Mouse (Mus musculus): Measurements from ENCODE around the gene Spink4. TPM values are rescaled to one million over a fixed set of nuclear protein-coding genes. Genes with fewer than 3 reads are reported as not detected.

Spink4 gene
- polyA plus RNA-seq, 1 experiment from 2014 or later, result not detected

DNA sequence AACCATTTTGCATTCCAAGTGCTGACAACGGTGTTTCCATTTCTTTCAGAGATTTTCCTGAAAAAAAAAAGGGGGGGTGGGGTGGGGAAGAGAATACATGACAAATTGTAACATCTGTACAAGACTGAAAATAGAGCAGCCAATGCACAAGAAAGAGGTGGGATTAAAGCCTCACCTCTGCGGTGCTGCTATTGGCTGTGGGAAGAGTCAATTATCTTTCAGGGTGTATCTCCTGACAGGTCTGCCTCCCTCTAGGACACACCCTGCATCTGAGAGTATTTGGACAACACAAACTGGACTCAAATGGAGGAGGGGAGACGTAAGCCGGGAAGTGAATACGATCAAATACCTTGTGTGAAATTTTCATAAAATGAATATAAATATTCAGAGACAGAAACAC lies 23.8 kb downstream of the Spink4 start:
- WGBS, result 97% methylated on average over 5 of the region's 5 CpGs
- H3K4me2 ChIP-seq, result no peak overlapping the region
- H3K27me3 ChIP-seq, result no peaks in the 10 kb centered on the region

DNA sequence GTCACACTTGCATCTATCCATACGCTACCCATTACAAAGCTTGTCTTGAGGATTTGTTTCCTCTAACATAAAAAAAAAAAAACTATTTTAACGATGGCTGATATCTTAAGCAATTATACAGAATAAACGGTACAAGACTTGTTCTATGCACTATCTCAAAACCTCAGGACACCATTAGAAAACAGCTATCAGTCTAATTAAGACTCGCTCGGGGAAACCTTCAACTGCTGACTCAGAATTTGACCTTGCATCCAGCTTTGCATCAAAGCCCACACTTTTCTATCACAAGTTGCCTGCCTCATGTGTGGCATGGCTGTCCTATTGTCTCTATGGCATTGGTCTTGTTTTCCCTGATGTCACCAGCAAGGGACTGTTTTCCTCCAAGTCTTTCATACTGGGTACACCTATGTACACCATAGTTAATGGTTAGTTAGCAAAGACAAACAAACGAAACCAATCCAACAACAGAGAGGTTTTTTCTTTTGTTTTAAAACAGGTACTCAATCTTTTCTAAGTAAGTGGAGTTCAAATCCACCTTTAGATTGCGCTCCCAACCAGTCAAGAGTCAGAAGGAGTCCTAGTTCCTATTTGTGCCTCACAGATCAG lies 26.8 kb downstream of the Spink4 start:
- peak overlapping the region; percentile 94 for H3K9ac ChIP-seq
- H3K4me2 ChIP-seq, result peak overlapping the region; percentile 81
- H3K27me3 ChIP-seq, result no peaks in the 10 kb centered on the region
- no peak overlapping the region for H3K27ac ChIP-seq (replicated peaks)
- WGBS, result 92% methylated on average over 7 of the region's 7 CpGs
- H3K36me3 ChIP-seq, result peaks cover 59% of the 10 kb centered on the region
- H3K9me3 ChIP-seq, result no peaks in the 10 kb centered on the region
- peaks cover 35% of the 10 kb centered on the region for H3K4me1 ChIP-seq (replicated peaks)
- ATAC-seq (ENCODE audit: low read depth), result no peak
- peak overlapping the region; percentile 93 for H3K4me3 ChIP-seq

More for the DNA sequence above, 23.8 kb downstream of the Spink4 start:
- Histone ChIP-seq H3K9me3 (peaks cover 7% of the 10 kb centered on the region; the same call in 1 of the 2 replicates), H3K9ac (no peak overlapping the region), H3K36me3 (peaks cover 72% of the 10 kb centered on the region), H3K4me1 (replicated peaks) (peaks cover 17% of the 10 kb centered on the region), H3K4me3 (no peak overlapping the region), H3K27ac (replicated peaks) (no peak overlapping the region)
- no peak for ATAC-seq (ENCODE audit: low read depth)

DNA sequence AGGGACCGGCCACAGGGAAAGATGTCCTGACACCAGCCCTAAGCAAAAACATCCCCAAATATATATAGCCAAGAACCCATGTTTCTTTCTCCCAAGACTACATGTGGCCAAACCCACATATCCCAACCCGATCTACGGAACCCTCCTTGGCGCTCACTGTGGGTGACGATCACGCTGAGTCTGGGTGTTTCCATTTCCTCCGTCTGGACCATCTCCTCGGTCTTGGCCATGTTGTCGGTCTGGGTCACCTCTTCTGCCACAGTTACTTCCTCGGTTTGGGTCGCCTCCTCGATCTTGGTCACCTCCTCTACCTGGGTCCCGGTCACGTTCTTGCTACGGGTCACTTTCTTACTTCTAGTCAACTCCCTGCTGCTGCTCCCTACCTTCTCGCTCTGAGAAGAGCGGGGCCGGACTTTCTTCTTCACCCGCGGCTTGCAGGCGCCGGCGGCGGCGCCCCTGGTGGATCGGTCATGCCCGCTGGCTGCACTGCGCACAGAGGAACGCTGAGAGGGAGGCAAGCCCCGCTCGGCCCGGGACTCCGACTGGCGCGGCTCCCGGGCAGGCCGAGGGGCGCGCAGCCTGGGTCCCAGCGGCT lies 27.8 kb downstream of the Spink4 start:
- Histone ChIP-seq H3K4me2 (peak overlapping the region; percentile 81), H3K9ac (peak overlapping the region; percentile 94), H3K27me3 (no peaks in the 10 kb centered on the region), H3K36me3 (peaks cover 57% of the 10 kb centered on the region), H3K4me3 (peak overlapping the region; percentile 93), H3K27ac (replicated peaks) (peak overlapping the region; percentile 92), H3K9me3 (no peaks in the 10 kb centered on the region), H3K4me1 (replicated peaks) (peaks cover 35% of the 10 kb centered on the region)
- peak; percentile 87 for ATAC-seq (ENCODE audit: low read depth)
- WGBS, result under 1% methylated on average over 40 of the region's 40 CpGs

DNA sequence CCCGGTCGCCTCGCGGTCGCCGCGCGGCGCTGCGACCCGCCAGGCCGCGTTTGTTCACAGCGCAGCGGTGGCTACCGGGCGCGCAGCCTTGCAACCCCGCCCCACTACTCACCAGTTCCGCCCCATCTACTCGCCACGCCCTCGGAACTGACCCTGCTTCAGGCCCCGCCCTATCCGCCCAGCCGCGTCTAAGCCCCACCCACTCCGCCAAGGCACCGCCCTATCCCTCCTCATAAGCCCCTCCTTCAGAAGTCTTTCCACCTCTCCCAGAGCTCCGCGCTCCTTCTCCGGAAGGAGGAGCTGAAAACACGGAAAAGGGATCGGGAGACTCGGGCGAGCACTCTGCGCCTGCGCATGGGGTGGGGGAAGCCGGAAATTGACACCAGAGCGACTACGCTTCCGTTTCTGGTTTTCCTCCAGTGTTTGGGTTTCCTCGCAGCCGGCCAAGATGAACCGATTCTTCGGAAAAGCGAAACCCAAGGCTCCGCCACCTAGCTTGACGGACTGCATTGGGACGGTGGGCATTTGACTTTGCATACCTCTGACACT lies 28.4 kb downstream of the Spink4 start, which contains the start of the genes Bag1 and Chmp5:
Gene Bag1 (minus strand): TSS at position 135 of the 549 bp plus-strand sequence.
Gene Chmp5 (plus strand): TSS at position 248 of the 549 bp plus-strand sequence.
- Histone ChIP-seq H3K4me2 (peak within 1 kb of the TSS; percentile 88), H3K27ac (replicated peaks) (peak within 1 kb of the TSS; percentile 92), H3K4me1 (replicated peaks) (peaks cover 35% of the 10 kb centered on the region), H3K36me3 (peaks cover 57% of the 10 kb centered on the region), H3K9ac (peak within 1 kb of the TSS; percentile 94), H3K4me3 (peak within 1 kb of the TSS; percentile 93), H3K27me3 (no peaks in the 10 kb centered on the region), H3K9me3 (no peaks in the 10 kb centered on the region)
- WGBS, result under 1% methylated on average over 50 of the region's 50 CpGs
- peak; percentile 98 for ATAC-seq (ENCODE audit: low read depth)

DNA sequence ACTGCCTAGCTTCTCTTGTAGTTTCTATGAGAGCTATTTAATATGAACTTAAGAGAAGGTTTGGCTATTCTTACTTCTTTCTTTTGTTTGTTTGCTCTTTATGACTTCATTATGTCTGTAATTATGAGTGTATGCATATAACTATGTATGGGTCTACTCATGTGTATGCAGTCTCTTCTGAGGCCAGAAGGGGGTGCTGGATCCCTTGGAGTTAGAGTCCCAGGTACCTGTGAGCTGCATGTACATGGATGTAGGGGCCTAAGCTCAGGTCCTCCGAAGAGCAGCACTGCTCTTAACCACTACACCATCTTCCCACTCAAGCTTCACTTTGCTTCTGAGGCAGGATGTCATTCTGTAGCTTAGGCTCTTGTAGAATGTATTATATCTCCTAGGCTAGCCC lies 33.7 kb downstream of the Spink4 start:
- Histone ChIP-seq H3K27me3 (no peaks in the 10 kb centered on the region), H3K4me1 (replicated peaks) (peaks cover 18% of the 10 kb centered on the region), H3K4me2 (no peak overlapping the region), H3K9me3 (no peaks in the 10 kb centered on the region), H3K9ac (no peak overlapping the region), H3K27ac (replicated peaks) (no peak overlapping the region), H3K4me3 (no peak overlapping the region), H3K36me3 (peaks cover 82% of the 10 kb centered on the region)
- 79% methylated on average over 1 of the region's 1 CpGs for WGBS
- no peak for ATAC-seq (ENCODE audit: low read depth)

DNA sequence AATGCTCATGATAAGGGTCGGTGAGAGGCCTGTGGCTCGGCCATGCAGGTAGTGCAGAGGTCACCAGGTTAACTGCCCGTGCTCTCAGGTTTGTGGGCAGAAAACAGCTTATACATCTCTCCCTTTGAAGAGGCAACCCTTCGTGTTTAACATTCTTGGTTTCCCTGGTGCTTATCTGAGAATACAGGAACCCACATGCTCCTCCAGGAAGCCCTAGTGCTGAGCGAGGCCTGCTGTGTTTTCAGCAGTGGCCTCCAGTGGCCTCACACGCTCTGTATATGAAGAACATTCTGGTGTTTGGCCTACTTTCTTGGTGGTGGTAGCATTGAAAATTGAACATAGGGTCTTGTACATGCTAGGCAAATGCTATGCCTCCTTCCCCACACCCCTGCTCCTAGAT lies 36.1 kb downstream of the Spink4 start:
- no peak for ATAC-seq (ENCODE audit: low read depth)
- Histone ChIP-seq H3K4me2 (no peak overlapping the region), H3K4me1 (replicated peaks) (no peaks in the 10 kb centered on the region), H3K27me3 (no peaks in the 10 kb centered on the region), H3K36me3 (peaks cover 95% of the 10 kb centered on the region), H3K27ac (replicated peaks) (no peak overlapping the region), H3K9ac (no peak overlapping the region), H3K4me3 (no peak overlapping the region), H3K9me3 (no peaks in the 10 kb centered on the region)
- 92% methylated on average over 6 of the region's 6 CpGs for WGBS

DNA sequence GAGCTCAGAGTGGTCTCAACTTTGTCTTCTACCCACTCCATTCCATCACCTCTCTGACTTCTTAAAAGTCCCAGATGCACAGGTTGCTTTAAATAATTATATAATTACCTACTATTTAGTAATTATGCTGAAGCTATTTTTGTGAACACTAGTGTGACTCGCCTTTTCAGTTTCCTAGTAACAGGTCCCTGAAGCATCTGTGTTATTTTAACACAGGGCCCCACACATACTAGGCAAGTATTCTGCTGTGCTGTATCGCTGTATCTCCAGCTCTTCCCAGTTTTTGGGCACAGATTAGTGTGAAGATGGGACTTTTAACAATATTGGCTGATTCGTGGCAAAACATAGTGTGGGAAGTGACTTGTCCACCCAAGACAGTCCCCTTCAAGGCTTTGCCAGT lies 43.7 kb downstream of the Spink4 start:
- Histone ChIP-seq H3K4me3 (no peak overlapping the region), H3K36me3 (peaks cover 92% of the 10 kb centered on the region), H3K27ac (replicated peaks) (no peak overlapping the region), H3K27me3 (no peaks in the 10 kb centered on the region), H3K4me1 (replicated peaks) (no peaks in the 10 kb centered on the region), H3K4me2 (no peak overlapping the region), H3K9ac (no peak overlapping the region), H3K9me3 (no peaks in the 10 kb centered on the region)
- no peak for ATAC-seq (ENCODE audit: low read depth)
- WGBS, result 92% methylated on average over 3 of the region's 3 CpGs

DNA sequence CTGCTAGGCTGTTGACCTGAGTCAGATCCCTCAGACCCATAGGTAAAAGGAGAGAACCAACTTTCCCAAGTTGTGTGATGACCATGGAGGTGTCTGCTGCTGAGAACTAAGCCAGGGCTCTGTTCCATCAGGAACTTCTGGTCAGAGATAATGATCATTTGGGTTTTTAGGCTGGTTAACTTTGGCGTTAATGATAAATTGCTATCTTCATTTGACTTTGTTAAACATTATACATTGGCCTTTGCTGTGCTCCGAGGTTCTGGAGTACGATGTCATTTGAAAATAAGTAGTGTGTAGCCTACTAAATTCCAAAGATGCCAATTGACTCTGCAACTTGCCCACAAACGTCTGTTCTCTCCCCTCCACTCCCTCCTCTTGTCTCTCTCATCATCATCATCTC lies 49.3 kb downstream of the Spink4 start:
- Histone ChIP-seq H3K4me1 (replicated peaks) (peaks cover 23% of the 10 kb centered on the region), H3K9me3 (no peaks in the 10 kb centered on the region), H3K36me3 (peaks cover 39% of the 10 kb centered on the region), H3K27ac (replicated peaks) (no peak overlapping the region), H3K9ac (no peak overlapping the region), H3K4me3 (no peak overlapping the region), H3K4me2 (no peak overlapping the region), H3K27me3 (no peaks in the 10 kb centered on the region)
- ATAC-seq (ENCODE audit: low read depth), result no peak
- 81% methylated on average over 4 of the region's 4 CpGs for WGBS

DNA sequence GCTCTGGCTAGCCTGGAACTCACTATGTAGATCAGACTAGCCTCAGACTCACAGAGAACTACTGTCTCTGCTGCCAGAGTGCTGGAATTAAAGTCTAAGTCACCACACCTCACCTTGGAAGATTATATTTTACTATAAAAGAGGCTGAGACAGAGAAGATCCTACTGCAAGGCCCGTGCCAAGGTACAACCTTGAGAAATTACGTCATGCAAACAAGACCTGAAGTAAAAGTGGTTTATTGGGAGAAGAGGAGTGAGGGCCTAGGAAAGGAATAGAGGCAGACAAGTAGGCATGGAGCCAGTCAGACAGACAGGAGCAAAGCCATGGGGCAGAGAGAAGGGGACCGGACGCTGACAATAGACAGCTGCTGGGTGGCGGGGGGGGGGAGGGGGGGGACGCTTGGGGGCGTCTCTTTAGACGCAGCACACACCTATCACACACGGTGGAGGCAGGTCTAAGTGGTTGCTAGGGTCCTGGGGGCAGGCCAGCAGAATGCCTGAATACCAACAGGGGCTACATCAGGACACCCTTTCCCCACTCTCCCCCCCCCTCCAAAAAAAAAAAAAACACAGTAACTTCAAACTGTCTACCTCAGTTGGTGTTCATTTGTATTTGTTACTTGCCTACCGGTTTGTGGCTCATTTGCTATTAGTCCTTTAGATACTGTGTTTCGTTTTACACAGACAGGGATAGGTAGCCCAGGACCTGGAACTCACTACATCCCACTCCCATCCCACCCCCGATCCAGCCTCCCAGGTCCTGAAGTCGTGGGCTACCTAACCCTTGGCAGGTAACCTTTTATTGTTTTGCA lies 50.1 kb downstream of the Spink4 start:
- H3K36me3 ChIP-seq, result peaks cover 33% of the 10 kb centered on the region
- no peaks in the 10 kb centered on the region for H3K27me3 ChIP-seq
- 13% methylated on average over 11 of the region's 13 CpGs for WGBS
- peak; percentile 67 for ATAC-seq (ENCODE audit: low read depth)
- H3K4me3 ChIP-seq, result peak overlapping the region; percentile 95
- H3K9me3 ChIP-seq, result no peaks in the 10 kb centered on the region
- H3K9ac ChIP-seq, result peak overlapping the region; percentile 91
- peak overlapping the region; percentile 80 for H3K4me2 ChIP-seq
- H3K4me1 ChIP-seq (replicated peaks), result peaks cover 23% of the 10 kb centered on the region
- H3K27ac ChIP-seq (replicated peaks), result peak overlapping the region; percentile 93

DNA sequence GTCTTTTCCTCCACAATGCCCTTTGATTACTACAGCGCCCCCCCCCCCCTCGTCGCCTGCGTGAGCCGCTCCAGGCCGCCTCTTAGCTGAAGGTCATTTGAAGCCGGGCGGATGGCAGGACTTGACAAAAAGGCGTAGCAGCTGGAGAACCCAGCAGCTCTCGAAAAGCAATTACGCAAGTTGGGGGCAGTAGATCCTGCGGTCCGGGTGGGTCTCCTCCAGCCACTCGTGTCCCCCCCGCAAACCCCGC lies 50.7 kb downstream of the Spink4 start:
- under 1% methylated on average over 15 of the region's 16 CpGs for WGBS
- H3K27ac ChIP-seq (replicated peaks), result peak overlapping the region; percentile 93
- peak overlapping the region; percentile 80 for H3K4me2 ChIP-seq
- H3K9ac ChIP-seq, result peak overlapping the region; percentile 91
- peaks cover 27% of the 10 kb centered on the region for H3K36me3 ChIP-seq
- H3K4me1 ChIP-seq (replicated peaks), result peaks cover 23% of the 10 kb centered on the region
- H3K4me3 ChIP-seq, result peak overlapping the region; percentile 95
- no peaks in the 10 kb centered on the region for H3K9me3 ChIP-seq
- ATAC-seq (ENCODE audit: low read depth), result peak; percentile 52
- H3K27me3 ChIP-seq, result no peaks in the 10 kb centered on the region

DNA sequence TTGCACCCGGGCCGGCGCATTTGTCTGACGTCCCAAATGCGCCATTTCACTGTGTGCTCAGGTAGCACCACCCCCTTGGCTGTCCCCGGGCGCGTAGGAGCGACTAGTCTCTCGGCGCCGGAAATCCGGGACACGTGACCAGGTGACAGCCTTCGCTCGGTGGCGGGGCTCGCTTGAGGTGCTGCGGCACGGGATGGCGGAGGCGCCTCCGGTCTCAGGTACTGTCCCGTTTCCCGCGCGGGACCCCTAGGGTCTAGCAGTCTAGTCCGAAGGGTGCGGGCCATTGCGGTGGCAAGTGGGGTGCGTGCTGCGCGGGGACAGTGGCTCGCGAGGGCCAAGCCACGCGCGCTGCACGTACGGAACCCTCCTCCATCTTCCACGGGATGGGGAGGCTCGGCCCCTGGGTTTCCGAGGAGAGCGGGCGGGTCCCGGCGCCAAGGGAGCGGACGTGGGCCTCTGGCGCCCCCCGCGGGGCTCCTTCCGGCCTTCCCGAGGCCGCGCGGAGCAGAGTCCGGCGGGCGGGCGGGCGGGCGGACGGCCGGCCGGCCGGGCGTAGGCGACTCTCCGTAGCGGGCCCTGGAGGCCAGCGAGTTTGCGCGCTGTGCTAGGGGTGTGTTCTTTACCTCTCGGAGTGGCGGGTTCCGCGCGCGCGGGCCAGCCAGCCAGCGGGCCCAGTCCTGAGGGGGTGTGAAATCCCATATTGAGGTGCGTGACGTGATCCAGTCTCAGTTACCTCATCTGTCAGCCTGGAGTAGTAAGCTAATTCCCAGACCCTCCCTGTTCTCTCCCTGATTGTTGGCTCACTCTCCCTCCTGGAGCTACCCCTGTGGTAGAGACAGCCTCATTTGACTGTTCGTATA lies 51.2 kb downstream of the Spink4 start, which contains the start of gene Nfx1:
Gene Nfx1 (plus strand): TSS at position 65 of the 860 bp plus-strand sequence.
- WGBS, result under 1% methylated on average over 81 of the region's 85 CpGs
- no peaks in the 10 kb centered on the region for H3K9me3 ChIP-seq
- H3K27me3 ChIP-seq, result no peaks in the 10 kb centered on the region
- H3K36me3 ChIP-seq, result peaks cover 22% of the 10 kb centered on the region
- ATAC-seq (ENCODE audit: low read depth), result peak; percentile 96
- peak within 1 kb of the TSS; percentile 80 for H3K4me2 ChIP-seq
- H3K27ac ChIP-seq (replicated peaks), result peak within 1 kb of the TSS; percentile 93
- H3K4me1 ChIP-seq (replicated peaks), result peaks cover 23% of the 10 kb centered on the region
- peak within 1 kb of the TSS; percentile 91 for H3K9ac ChIP-seq
- H3K4me3 ChIP-seq, result peak within 1 kb of the TSS; percentile 95

Measured in neural tube, embryonic 13.5 days (tissue).